Mouse (Mus musculus): ENCODE data around the gene Sbk3. TPM values are rescaled to one million over a fixed set of nuclear protein-coding genes. Genes with fewer than 3 reads are reported as not detected.
A peak's percentile ranks its signal among the peaks of the same experiment; 100 is the strongest.

The Sbk3 gene
- polyA plus RNA-seq, 1 experiment from 2014 or later: 0.13 TPM

GRCm38 (mm10) chr7:4943223-4943815 is 27.6 kb downstream of the Sbk3 start:
- peak; percentile 69 for ATAC-seq
- Histone ChIP-seq H3K4me2 (replicated peaks) (peak overlapping the region; percentile 46), H3K27ac (no peak overlapping the region), H3K36me3 (no peaks in the 10 kb centered on the region), H3K27me3 (no peaks in the 10 kb centered on the region), H3K4me3 (replicated peaks) (peak overlapping the region; percentile 25), H3K4me1 (replicated peaks) (no peaks in the 10 kb centered on the region), H3K9ac (replicated peaks) (no peak overlapping the region), H3K9me3 (no peaks in the 10 kb centered on the region)
- 21% methylated on average over 15 of the region's 15 CpGs for WGBS

- no peak overlapping the region for H3K4me3 ChIP-seq (replicated peaks)
- no peak overlapping the region for H3K27ac ChIP-seq
- no peaks in the 10 kb centered on the region for H3K9me3 ChIP-seq
- H3K4me2 ChIP-seq (replicated peaks): no peak overlapping the region
- 54% methylated on average over 5 of the region's 5 CpGs for WGBS
- H3K4me1 ChIP-seq (replicated peaks): no peaks in the 10 kb centered on the region
- H3K36me3 ChIP-seq: no peaks in the 10 kb centered on the region
- H3K9ac ChIP-seq (replicated peaks): no peak overlapping the region
- no peak for ATAC-seq
- H3K27me3 ChIP-seq: no peaks in the 10 kb centered on the region
Measured at GRCm38 (mm10) chr7:4942673-4943072, 28.3 kb downstream of the Sbk3 start.

- Histone ChIP-seq H3K4me2 (replicated peaks) (no peak overlapping the region), H3K9ac (replicated peaks) (no peak overlapping the region), H3K4me3 (replicated peaks) (no peak overlapping the region), H3K4me1 (replicated peaks) (no peaks in the 10 kb centered on the region), H3K9me3 (no peaks in the 10 kb centered on the region), H3K27ac (no peak overlapping the region), H3K36me3 (no peaks in the 10 kb centered on the region), H3K27me3 (no peaks in the 10 kb centered on the region)
- ATAC-seq: peak; percentile 53
- 22% methylated on average over 9 of the region's 9 CpGs for WGBS
Measured at GRCm38 (mm10) chr7:4940068-4940479, 30.9 kb downstream of the Sbk3 start.

- Histone ChIP-seq H3K9me3 (0 out of 2 replicates have a peak, but pooled peaks cover 6% of the 10 kb centered on the region), H3K4me2 (replicated peaks) (no peak overlapping the region), H3K27me3 (no peaks in the 10 kb centered on the region), H3K27ac (no peak overlapping the region), H3K36me3 (no peaks in the 10 kb centered on the region), H3K4me1 (replicated peaks) (no peaks in the 10 kb centered on the region), H3K4me3 (replicated peaks) (no peak overlapping the region), H3K9ac (replicated peaks) (no peak overlapping the region)
- 40% methylated on average over 2 of the region's 2 CpGs for WGBS
- ATAC-seq: no peak
Measured at GRCm38 (mm10) chr7:4938456-4938855, 32.5 kb downstream of the Sbk3 start.

GRCm38 (mm10) chr7:4937392-4937791 is 33.6 kb downstream of the Sbk3 start:
- Histone ChIP-seq H3K36me3 (no peaks in the 10 kb centered on the region), H3K27me3 (no peaks in the 10 kb centered on the region), H3K9ac (replicated peaks) (no peak overlapping the region), H3K4me3 (replicated peaks) (no peak overlapping the region), H3K4me2 (replicated peaks) (no peak overlapping the region), H3K4me1 (replicated peaks) (no peaks in the 10 kb centered on the region), H3K9me3 (0 out of 2 replicates have a peak, but pooled peaks cover 6% of the 10 kb centered on the region), H3K27ac (no peak overlapping the region)
- 80% methylated on average over 11 of the region's 11 CpGs for WGBS
- no peak for ATAC-seq

- H3K27me3 ChIP-seq: no peaks in the 10 kb centered on the region
- no peak for ATAC-seq
- H3K9me3 ChIP-seq: 0 out of 2 replicates have a peak, but pooled peaks cover 6% of the 10 kb centered on the region
- no peaks in the 10 kb centered on the region for H3K4me1 ChIP-seq (replicated peaks)
- WGBS: 86% methylated on average over 10 of the region's 10 CpGs
- H3K4me3 ChIP-seq (replicated peaks): no peak overlapping the region
- H3K9ac ChIP-seq (replicated peaks): no peak overlapping the region
- H3K27ac ChIP-seq: no peak overlapping the region
- no peaks in the 10 kb centered on the region for H3K36me3 ChIP-seq
- H3K4me2 ChIP-seq (replicated peaks): no peak overlapping the region
Measured at GRCm38 (mm10) chr7:4936832-4937231, 34.1 kb downstream of the Sbk3 start.

- Histone ChIP-seq H3K4me3 (replicated peaks) (no peak overlapping the region), H3K27ac (no peak overlapping the region), H3K27me3 (no peaks in the 10 kb centered on the region), H3K4me2 (replicated peaks) (no peak overlapping the region), H3K4me1 (replicated peaks) (no peaks in the 10 kb centered on the region), H3K36me3 (no peaks in the 10 kb centered on the region), H3K9ac (replicated peaks) (no peak overlapping the region), H3K9me3 (0 out of 2 replicates have a peak, but pooled peaks cover 6% of the 10 kb centered on the region)
- 78% methylated on average over 4 of the region's 4 CpGs for WGBS
- no peak for ATAC-seq
Measured at GRCm38 (mm10) chr7:4934160-4934914, 36.6 kb downstream of the Sbk3 start.

GRCm38 (mm10) chr7:4933103-4933502 is 37.9 kb downstream of the Sbk3 start:
- 85% methylated on average over 12 of the region's 12 CpGs for WGBS

GRCm38 (mm10) chr7:4928323-4928722 is 42.6 kb downstream of the Sbk3 start:
- Histone ChIP-seq H3K9me3 (no peaks in the 10 kb centered on the region), H3K4me1 (replicated peaks) (peaks cover 38% of the 10 kb centered on the region), H3K4me3 (replicated peaks) (no peak overlapping the region), H3K36me3 (no peaks in the 10 kb centered on the region), H3K9ac (replicated peaks) (no peak overlapping the region), H3K27me3 (no peaks in the 10 kb centered on the region), H3K27ac (no peak overlapping the region), H3K4me2 (replicated peaks) (no peak overlapping the region)
- WGBS: 82% methylated on average over 15 of the region's 17 CpGs
- no peak for ATAC-seq

More at GRCm38 (mm10) chr7:4933103-4933502, 37.9 kb downstream of the Sbk3 start:
- Histone ChIP-seq H3K4me3 (replicated peaks) (no peak overlapping the region), H3K4me1 (replicated peaks) (no peaks in the 10 kb centered on the region), H3K9me3 (0 out of 2 replicates have a peak, but pooled peaks cover 6% of the 10 kb centered on the region), H3K27me3 (no peaks in the 10 kb centered on the region), H3K9ac (replicated peaks) (no peak overlapping the region), H3K36me3 (no peaks in the 10 kb centered on the region), H3K27ac (no peak overlapping the region), H3K4me2 (replicated peaks) (no peak overlapping the region)
- no peak for ATAC-seq

- WGBS: 67% methylated on average over 8 of the region's 8 CpGs
- no peaks in the 10 kb centered on the region for H3K36me3 ChIP-seq
- no peak overlapping the region for H3K27ac ChIP-seq
- H3K4me2 ChIP-seq (replicated peaks): no peak overlapping the region
- H3K27me3 ChIP-seq: no peaks in the 10 kb centered on the region
- no peak for ATAC-seq
- no peak overlapping the region for H3K9ac ChIP-seq (replicated peaks)
- H3K4me3 ChIP-seq (replicated peaks): no peak overlapping the region
- no peaks in the 10 kb centered on the region for H3K9me3 ChIP-seq
- H3K4me1 ChIP-seq (replicated peaks): peaks cover 43% of the 10 kb centered on the region
Measured at GRCm38 (mm10) chr7:4927711-4928110, 43.3 kb downstream of the Sbk3 start.

GRCm38 (mm10) chr7:4926849-4927248 is 44.1 kb downstream of the Sbk3 start:
- H3K4me1 ChIP-seq (replicated peaks): peaks cover 51% of the 10 kb centered on the region
- H3K36me3 ChIP-seq: no peaks in the 10 kb centered on the region
- 0 out of 2 replicates have a peak overlapping the region, but pooled peaks have one; percentile 100 for H3K27ac ChIP-seq
- 81% methylated on average over 16 of the region's 16 CpGs for WGBS
- H3K9ac ChIP-seq (replicated peaks): peak overlapping the region; percentile 56
- H3K4me3 ChIP-seq (replicated peaks): no peak overlapping the region
- ATAC-seq: no peak
- no peaks in the 10 kb centered on the region for H3K27me3 ChIP-seq
- H3K9me3 ChIP-seq: no peaks in the 10 kb centered on the region
- no peak overlapping the region for H3K4me2 ChIP-seq (replicated peaks)

Measured in midbrain, embryonic 13.5 days (tissue).